Mouse (Mus musculus): ENCODE results near the gene Scarf2. TPM values are rescaled to one million over a fixed set of nuclear protein-coding genes. Genes with fewer than 3 reads are reported as not detected.

The Scarf2 gene
- polyA plus RNA-seq, 1 experiment from 2014 or later, result 7.3 TPM

- 58% methylated on average over 5 of the region's 5 CpGs for WGBS
- Histone ChIP-seq H3K9me3 (replicated peaks; ENCODE audit: control insufficient read depth, low read length) (no peaks in the 10 kb centered on the region), H3K9ac (ENCODE audit: low read length) (no peak overlapping the region), H3K27ac (ENCODE audit: low read length) (no peak overlapping the region), H3K4me3 (replicated peaks; ENCODE audit: low read length) (no peak overlapping the region), H3K27me3 (ENCODE audit: control insufficient read depth, insufficient read depth, low read length) (0 out of 2 replicates have a peak, but pooled peaks cover 8% of the 10 kb centered on the region), H3K36me3 (ENCODE audit: control insufficient read depth, insufficient read depth, low read length) (no peaks in the 10 kb centered on the region), H3K4me1 (ENCODE audit: control insufficient read depth, insufficient read depth, low read length) (peaks cover 15% of the 10 kb centered on the region), H3K4me2 (ENCODE audit: low read depth, low read length) (no peak overlapping the region)
- no peak for ATAC-seq (ENCODE audit: insufficient read depth, low FRiP score)
Measured at GRCm38 (mm10) chr16:17795643-17796042, 1.4 kb upstream of the Scarf2 start.

DNA sequence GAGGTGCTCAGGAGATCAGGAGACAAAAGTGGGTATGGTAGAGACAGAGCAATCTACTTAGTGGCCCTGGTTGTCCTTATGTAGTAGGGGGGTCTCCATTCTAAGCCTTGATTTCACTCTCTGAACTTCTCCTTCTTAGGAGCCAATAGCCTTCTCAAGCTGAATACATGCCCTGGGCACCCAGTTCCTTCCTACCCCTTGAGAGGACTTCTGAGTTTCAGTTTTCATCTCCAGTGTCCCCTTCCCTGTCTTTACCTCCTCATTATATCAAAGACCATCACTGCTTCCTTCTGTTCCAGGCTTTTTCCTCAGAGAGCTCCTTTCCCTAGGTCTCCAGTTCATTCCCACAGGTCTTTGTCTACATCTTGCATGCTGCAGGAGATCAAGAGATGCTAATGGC, 563 bp upstream of the Scarf2 start:
- peak overlapping the region; percentile 71 for H3K4me2 ChIP-seq (ENCODE audit: low read depth, low read length)
- H3K9me3 ChIP-seq (replicated peaks; ENCODE audit: control insufficient read depth, low read length), result no peaks in the 10 kb centered on the region
- H3K27ac ChIP-seq (ENCODE audit: low read length), result peak overlapping the region; percentile 96
- H3K36me3 ChIP-seq (ENCODE audit: control insufficient read depth, insufficient read depth, low read length), result no peaks in the 10 kb centered on the region
- H3K9ac ChIP-seq (ENCODE audit: low read length), result peak overlapping the region; percentile 88
- H3K4me3 ChIP-seq (replicated peaks; ENCODE audit: low read length), result peak overlapping the region; percentile 73
- ATAC-seq (ENCODE audit: insufficient read depth, low FRiP score), result no peak
- peaks cover 14% of the 10 kb centered on the region; the same call in 1 of the 2 replicates for H3K27me3 ChIP-seq (ENCODE audit: control insufficient read depth, insufficient read depth, low read length)
- H3K4me1 ChIP-seq (ENCODE audit: control insufficient read depth, insufficient read depth, low read length), result peaks cover 20% of the 10 kb centered on the region

DNA sequence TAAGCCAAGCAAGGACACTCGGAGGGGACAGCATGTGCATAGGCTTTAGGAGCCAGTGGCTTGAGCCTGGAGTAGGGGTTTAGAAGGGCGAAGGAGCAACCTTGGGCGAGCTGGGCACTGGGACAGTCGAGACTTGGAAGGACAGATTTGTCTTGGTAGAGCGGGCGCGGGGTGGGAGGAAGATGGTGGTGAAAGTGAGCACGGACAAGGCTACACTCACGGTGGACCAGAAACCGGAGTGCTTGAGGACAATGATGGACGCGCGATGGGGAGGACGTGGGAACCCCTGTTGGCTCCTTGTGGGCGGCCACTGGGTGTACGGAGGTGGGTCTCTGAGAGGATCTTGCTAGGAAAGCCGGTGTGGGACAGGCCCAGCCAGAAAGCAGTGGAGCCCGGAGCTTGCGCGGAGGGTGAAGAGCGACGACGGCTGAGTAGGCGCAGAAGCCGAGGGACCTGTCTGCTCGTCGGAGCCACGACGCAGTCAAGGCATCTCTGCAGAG, 780 bp downstream of the Scarf2 start:
- H3K27ac ChIP-seq (ENCODE audit: low read length), result peak overlapping the region; percentile 96
- H3K9me3 ChIP-seq (replicated peaks; ENCODE audit: control insufficient read depth, low read length), result no peaks in the 10 kb centered on the region
- ATAC-seq (ENCODE audit: insufficient read depth, low FRiP score), result 0 out of 2 replicates have a peak, but pooled peaks have one; percentile 0
- no peaks in the 10 kb centered on the region for H3K36me3 ChIP-seq (ENCODE audit: control insufficient read depth, insufficient read depth, low read length)
- H3K9ac ChIP-seq (ENCODE audit: low read length), result peak overlapping the region; percentile 88
- H3K4me2 ChIP-seq (ENCODE audit: low read depth, low read length), result peak overlapping the region; percentile 71
- peaks cover 27% of the 10 kb centered on the region for H3K27me3 ChIP-seq (ENCODE audit: control insufficient read depth, insufficient read depth, low read length)
- H3K4me1 ChIP-seq (ENCODE audit: control insufficient read depth, insufficient read depth, low read length), result peaks cover 33% of the 10 kb centered on the region
- H3K4me3 ChIP-seq (replicated peaks; ENCODE audit: low read length), result peak overlapping the region; percentile 73
- 3% methylated on average over 29 of the region's 29 CpGs for WGBS

DNA sequence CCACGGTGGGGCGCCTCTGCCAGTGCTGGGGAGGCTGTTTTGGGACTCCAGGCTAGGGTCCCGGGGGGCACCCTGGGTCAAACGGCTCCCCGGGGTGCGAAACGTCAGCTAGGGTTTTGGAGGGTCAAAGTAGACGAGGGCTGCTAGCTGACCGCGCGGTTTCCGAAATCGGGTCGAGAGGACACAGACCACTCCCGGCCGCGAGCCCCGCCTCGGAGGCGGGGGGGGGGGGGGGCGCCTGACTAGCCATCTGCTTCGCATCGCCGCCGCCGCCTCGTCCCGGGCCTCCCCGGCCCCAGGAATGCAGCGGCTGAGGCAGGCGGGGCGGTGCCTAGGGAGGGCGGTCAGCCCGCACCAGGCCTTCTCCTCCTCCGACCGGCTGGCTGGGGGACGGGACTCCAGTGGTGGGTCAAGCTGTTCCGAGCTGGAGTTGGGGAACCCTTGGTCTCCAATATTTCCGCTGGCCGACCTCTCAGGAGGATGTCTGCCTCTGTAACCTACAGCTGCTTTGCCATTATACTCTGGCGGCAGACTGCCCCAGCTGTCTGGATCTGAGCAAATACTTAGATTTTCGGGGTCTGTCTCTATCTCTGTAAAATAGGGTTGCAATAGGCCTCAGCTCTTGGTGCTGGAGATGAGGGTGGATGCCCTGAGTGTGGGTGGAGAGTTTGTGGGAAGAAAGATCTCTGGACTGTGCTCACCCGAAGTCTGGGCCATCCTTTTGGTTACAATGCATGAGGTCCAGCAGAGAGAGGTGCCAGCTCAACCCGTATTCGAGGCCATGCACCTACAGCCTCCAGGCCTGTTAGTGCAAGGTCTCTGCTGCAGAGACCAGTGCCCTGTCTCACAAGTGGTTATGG, 1.5 kb downstream of the Scarf2 start:
- Histone ChIP-seq H3K36me3 (ENCODE audit: control insufficient read depth, insufficient read depth, low read length) (0 out of 2 replicates have a peak, but pooled peaks cover 2% of the 10 kb centered on the region), H3K4me2 (ENCODE audit: low read depth, low read length) (peak overlapping the region; percentile 71), H3K9ac (ENCODE audit: low read length) (peak overlapping the region; percentile 88), H3K27ac (ENCODE audit: low read length) (peak overlapping the region; percentile 96), H3K4me3 (replicated peaks; ENCODE audit: low read length) (peak overlapping the region; percentile 73), H3K9me3 (replicated peaks; ENCODE audit: control insufficient read depth, low read length) (no peaks in the 10 kb centered on the region), H3K27me3 (ENCODE audit: control insufficient read depth, insufficient read depth, low read length) (peaks cover 32% of the 10 kb centered on the region), H3K4me1 (ENCODE audit: control insufficient read depth, insufficient read depth, low read length) (peaks cover 39% of the 10 kb centered on the region)
- ATAC-seq (ENCODE audit: insufficient read depth, low FRiP score), result peak; percentile 84
- 6% methylated on average over 31 of the region's 45 CpGs for WGBS

DNA sequence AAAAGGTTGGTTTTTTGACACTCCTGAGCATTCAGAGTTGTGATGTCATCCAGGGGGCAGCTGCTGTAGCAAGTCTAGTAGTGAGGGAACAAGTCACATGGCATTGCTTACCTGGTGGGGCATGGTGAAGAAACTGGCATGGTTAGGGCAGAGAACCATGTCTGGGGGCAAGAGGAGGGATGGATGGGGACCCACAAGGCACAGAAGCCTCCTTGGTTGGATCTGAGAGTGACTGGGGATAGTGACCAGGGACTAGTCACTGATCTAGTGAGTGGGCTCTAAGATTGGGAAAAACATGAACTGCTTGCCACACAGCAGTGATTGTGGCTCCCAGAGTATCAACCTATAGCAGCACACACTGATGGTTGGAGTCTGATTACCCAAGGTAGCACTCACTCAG, 2.5 kb downstream of the Scarf2 start:
- Histone ChIP-seq H3K9ac (ENCODE audit: low read length) (no peak overlapping the region), H3K9me3 (replicated peaks; ENCODE audit: control insufficient read depth, low read length) (no peaks in the 10 kb centered on the region), H3K27ac (ENCODE audit: low read length) (no peak overlapping the region), H3K27me3 (ENCODE audit: control insufficient read depth, insufficient read depth, low read length) (peaks cover 36% of the 10 kb centered on the region), H3K4me1 (ENCODE audit: control insufficient read depth, insufficient read depth, low read length) (peaks cover 50% of the 10 kb centered on the region), H3K36me3 (ENCODE audit: control insufficient read depth, insufficient read depth, low read length) (0 out of 2 replicates have a peak, but pooled peaks cover 4% of the 10 kb centered on the region), H3K4me3 (replicated peaks; ENCODE audit: low read length) (no peak overlapping the region), H3K4me2 (ENCODE audit: low read depth, low read length) (peak overlapping the region; percentile 71)
- no peak for ATAC-seq (ENCODE audit: insufficient read depth, low FRiP score)

DNA sequence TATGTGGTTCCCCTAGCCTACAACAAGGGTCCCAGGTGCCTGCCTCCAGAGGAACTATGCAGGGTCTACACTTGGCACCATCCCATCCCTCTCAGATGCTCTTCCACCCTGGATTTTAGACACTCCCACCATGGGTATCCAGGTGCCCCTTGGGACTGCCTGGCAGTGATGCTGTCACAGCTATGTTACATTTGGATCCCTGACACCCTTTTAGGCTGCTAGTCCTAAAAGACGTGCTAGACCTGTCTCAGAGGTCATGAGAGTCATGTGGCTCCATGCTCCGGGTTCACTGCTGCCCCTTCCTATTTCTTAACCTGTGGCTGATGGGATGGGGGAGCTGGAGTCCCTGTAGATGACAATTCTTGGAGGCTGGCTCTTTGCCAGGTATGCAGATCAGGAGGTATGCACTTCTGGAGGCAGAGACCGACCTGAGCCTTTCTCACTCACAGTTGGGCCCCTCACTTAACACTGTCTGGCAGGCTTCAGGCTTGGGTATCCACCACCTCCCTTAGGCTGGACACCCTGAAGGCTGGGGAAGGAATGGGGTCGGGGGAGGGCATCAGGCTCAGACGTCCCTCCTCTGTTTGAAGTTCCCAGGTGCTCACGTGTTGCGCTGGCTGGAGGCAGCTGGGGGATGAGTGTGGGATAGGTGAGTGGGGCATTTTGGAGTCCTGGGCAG, 4.8 kb downstream of the Scarf2 start:
- H3K9me3 ChIP-seq (replicated peaks; ENCODE audit: control insufficient read depth, low read length), result no peaks in the 10 kb centered on the region
- no peak for ATAC-seq (ENCODE audit: insufficient read depth, low FRiP score)
- H3K9ac ChIP-seq (ENCODE audit: low read length), result 0 out of 2 replicates have a peak overlapping the region, but pooled peaks have one; percentile 26
- H3K36me3 ChIP-seq (ENCODE audit: control insufficient read depth, insufficient read depth, low read length), result 0 out of 2 replicates have a peak, but pooled peaks cover 4% of the 10 kb centered on the region
- H3K4me3 ChIP-seq (replicated peaks; ENCODE audit: low read length), result no peak overlapping the region; the same call in 1 of the 2 replicates
- no peak overlapping the region for H3K4me2 ChIP-seq (ENCODE audit: low read depth, low read length)
- 25% methylated on average over 7 of the region's 7 CpGs for WGBS
- no peak overlapping the region for H3K27ac ChIP-seq (ENCODE audit: low read length)
- peaks cover 43% of the 10 kb centered on the region for H3K27me3 ChIP-seq (ENCODE audit: control insufficient read depth, insufficient read depth, low read length)
- H3K4me1 ChIP-seq (ENCODE audit: control insufficient read depth, insufficient read depth, low read length), result peaks cover 61% of the 10 kb centered on the region

GRCm38 (mm10) chr16:17802456-17802838, 5.4 kb downstream of the Scarf2 start:
- H3K27me3 ChIP-seq (ENCODE audit: control insufficient read depth, insufficient read depth, low read length), result peaks cover 43% of the 10 kb centered on the region
- no peak for ATAC-seq (ENCODE audit: insufficient read depth, low FRiP score)

DNA sequence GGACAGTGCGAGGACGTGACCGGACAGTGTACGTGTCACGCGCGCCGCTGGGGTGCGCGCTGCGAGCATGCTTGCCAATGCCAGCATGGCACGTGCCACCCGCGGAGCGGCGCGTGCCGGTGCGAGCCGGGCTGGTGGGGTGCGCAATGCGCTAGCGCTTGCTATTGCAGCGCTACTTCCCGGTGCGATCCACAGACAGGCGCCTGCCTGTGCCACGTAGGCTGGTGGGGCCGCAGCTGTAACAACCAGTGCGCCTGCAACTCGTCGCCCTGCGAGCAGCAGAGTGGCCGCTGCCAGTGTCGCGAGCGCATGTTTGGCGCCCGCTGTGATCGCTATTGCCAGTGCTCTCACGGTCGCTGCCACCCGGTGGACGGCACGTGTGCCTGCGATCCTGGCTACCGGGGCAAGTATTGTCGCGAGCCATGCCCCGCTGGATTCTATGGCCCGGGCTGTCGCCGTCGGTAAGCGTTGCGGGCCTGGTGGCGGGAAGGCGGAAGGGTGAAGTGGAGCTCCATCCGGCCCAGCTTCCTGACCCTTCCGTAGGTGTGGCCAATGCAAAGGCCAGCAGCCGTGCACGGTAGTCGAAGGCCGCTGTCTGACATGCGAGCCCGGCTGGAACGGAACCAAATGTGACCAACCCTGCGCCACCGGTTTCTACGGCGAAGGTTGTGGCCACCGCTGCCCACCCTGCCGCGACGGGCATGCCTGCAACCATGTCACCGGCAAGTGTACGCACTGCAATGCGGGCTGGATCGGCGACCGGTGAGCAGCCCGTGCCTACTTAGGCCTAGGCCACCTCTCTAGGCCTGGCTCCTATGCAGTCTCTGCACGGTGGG, 6.0 kb downstream of the Scarf2 start:
- ATAC-seq (ENCODE audit: insufficient read depth, low FRiP score), result no peak
- Histone ChIP-seq H3K36me3 (ENCODE audit: control insufficient read depth, insufficient read depth, low read length) (0 out of 2 replicates have a peak, but pooled peaks cover 4% of the 10 kb centered on the region), H3K27me3 (ENCODE audit: control insufficient read depth, insufficient read depth, low read length) (peaks cover 42% of the 10 kb centered on the region), H3K9me3 (replicated peaks; ENCODE audit: control insufficient read depth, low read length) (no peaks in the 10 kb centered on the region), H3K4me2 (ENCODE audit: low read depth, low read length) (peak overlapping the region; percentile 52), H3K9ac (ENCODE audit: low read length) (peak overlapping the region; percentile 12), H3K27ac (ENCODE audit: low read length) (no peak overlapping the region), H3K4me1 (ENCODE audit: control insufficient read depth, insufficient read depth, low read length) (peaks cover 69% of the 10 kb centered on the region), H3K4me3 (replicated peaks; ENCODE audit: low read length) (peak overlapping the region; percentile 36)
- 26% methylated on average over 83 of the region's 83 CpGs for WGBS

More at GRCm38 (mm10) chr16:17802456-17802838, 5.4 kb downstream of the Scarf2 start:
- H3K9ac ChIP-seq (ENCODE audit: low read length), result peak overlapping the region; percentile 26; the same call in 1 of the 2 replicates
- H3K4me3 ChIP-seq (replicated peaks; ENCODE audit: low read length), result peak overlapping the region; percentile 36
- H3K9me3 ChIP-seq (replicated peaks; ENCODE audit: control insufficient read depth, low read length), result no peaks in the 10 kb centered on the region
- 46% methylated on average over 18 of the region's 18 CpGs for WGBS
- peak overlapping the region; percentile 52 for H3K4me2 ChIP-seq (ENCODE audit: low read depth, low read length)
- H3K27ac ChIP-seq (ENCODE audit: low read length), result no peak overlapping the region
- H3K36me3 ChIP-seq (ENCODE audit: control insufficient read depth, insufficient read depth, low read length), result 0 out of 2 replicates have a peak, but pooled peaks cover 4% of the 10 kb centered on the region
- peaks cover 64% of the 10 kb centered on the region for H3K4me1 ChIP-seq (ENCODE audit: control insufficient read depth, insufficient read depth, low read length)

Data from stomach, embryonic 16.5 days (tissue).